Mouse (Mus musculus): ENCODE data around the gene Plcl2.
"Not testable (repeated sequence)": the region's sequence is repeated elsewhere in the genome, so short reads cannot be mapped to it uniquely, and the experiment has no call there.

Gene Plcl2

DNA sequence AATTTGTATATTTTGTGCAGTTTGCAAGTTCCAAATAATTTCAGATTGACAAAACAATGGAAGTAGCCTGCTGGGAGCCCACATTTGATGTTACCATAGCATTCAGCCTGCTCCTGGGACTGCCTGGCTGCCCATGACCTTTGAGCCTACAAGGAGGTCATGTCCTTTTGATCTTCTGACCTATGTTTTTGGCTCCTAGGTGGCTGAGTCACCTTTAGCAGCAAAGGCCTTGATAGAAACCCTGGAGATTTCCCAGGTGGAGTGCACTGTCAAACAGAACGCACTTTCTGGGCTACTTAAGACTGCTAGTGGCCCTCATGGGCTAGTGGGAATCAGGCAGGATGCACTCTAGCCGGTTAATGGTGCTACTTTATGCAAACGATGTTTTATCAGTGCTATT is 112.8 kb downstream of the Plcl2 start:
- no peak for DNase-seq (ENCODE audit: low read depth, low spot score)

DNA sequence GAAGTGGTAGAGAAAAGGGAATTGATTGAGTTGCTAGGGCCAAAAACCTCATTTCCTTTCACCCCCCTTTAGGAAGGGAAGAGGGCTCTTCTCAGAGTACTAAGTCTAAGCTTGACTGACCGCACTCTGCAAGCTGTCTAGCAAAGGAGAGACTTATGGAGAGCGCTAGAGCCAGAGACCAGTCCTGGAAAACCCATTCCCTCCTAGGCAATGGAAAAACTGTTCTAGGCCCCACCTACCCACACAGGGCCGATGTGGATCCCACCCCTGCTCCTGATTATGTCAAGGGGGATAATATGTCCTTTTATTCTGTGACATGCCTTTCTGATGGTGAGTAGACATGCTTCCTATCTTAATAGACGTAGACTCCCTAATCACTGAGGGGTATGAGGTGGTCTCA is 116.4 kb downstream of the Plcl2 start:
- DNase-seq (ENCODE audit: low read depth, low spot score) = no peak

DNA sequence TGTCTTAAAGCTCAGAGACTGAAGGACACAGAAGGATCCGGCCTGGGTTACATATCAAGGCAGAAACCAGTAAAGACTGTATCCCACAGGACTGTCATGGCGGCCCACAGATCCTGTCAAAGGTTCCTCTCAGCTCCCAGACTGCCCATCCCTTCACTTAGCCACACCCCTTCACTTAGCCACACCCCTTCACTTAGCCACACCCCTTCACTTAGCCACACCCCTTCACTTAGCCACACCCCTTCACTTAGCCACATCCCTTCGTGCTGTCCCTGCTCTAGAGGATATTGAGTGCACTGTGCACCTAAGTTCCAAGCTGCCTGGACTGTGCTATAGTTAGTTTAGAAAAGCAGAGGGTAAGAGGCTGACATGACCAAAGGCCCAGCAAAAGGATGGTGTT is 118.5 kb downstream of the Plcl2 start:
- DNase-seq (ENCODE audit: low read depth, low spot score) = no peak

DNA sequence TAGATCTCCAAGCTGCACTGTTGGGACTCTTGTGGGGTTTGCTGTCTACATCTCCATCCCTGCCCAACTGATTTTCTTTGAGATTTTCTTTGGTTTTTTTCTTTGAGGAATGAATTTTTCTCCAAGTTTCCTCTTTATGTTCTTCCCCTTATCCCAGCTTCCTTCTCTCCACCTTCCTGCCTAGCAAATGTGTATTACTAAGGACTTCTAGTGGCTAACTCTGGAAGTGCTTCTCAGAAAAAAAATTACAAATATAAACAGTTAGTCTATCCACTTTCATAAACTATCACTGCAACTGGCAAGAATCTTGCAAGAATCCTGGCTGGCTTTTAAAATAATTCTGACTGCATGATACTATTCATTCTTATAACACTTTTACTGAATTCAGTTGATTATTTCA is 119.5 kb downstream of the Plcl2 start:
- DNase-seq (ENCODE audit: low read depth, low spot score) = no peak

DNA sequence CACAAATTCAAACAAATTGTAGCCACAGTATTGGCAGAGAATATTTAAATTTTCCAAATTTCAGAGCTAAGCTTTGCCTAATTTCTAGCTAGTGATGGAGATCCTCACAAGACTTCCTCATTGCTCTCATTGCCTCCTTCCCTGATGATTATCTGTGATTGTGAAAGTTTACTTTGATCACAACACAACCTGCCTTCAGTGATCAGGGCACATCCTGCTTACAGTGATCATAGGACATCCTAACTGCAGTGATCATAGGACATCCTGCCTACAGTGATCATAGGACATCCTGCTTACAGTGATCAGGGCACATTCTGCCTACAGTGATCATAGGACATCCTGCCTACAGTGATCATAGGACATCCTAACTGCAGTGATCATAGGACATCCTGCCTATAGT is 121.8 kb downstream of the Plcl2 start:
- DNase-seq (ENCODE audit: low read depth, low spot score) = not testable (repeated sequence)

DNA sequence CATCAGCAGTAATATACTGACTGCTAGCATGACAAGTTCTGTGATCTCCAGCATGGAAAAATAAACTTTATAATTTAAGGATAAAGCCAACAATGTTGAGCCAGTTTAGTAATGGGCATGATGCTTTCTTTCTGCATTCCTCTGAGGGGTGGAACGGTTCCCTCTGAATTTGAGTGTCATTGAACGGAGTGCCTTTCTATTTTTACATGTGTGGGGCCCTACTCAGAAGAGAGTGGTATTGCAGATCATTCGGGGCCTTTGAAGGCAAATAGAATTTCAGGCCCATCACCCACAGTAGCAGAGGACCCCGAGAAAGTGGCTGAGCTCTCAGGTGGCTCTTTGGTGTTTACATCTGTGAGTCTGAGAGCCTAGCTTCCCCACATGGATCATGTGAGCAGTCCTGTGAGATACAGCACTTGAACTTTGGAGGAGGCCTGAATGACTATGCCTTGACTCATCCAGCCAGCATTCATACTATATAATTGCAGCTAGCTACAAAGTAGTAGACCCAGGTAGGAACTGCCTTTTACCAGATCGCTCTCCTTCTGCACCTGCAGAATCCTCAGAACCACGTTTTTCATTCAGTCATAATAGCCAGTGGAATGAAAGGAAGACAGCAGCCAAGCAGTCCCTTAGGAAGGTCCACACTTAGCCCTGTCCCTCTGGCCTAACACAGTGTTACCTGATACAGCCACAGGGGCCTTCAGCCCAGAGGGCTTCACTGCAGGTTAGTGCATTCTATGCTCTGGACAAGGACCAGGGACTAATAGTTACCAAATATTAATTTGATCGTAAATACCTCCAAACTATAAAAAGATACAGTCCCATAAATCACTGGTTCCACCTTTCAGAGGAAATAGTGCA is 125.0 kb downstream of the Plcl2 start:
- no peak for DNase-seq (ENCODE audit: low read depth, low spot score)

DNA sequence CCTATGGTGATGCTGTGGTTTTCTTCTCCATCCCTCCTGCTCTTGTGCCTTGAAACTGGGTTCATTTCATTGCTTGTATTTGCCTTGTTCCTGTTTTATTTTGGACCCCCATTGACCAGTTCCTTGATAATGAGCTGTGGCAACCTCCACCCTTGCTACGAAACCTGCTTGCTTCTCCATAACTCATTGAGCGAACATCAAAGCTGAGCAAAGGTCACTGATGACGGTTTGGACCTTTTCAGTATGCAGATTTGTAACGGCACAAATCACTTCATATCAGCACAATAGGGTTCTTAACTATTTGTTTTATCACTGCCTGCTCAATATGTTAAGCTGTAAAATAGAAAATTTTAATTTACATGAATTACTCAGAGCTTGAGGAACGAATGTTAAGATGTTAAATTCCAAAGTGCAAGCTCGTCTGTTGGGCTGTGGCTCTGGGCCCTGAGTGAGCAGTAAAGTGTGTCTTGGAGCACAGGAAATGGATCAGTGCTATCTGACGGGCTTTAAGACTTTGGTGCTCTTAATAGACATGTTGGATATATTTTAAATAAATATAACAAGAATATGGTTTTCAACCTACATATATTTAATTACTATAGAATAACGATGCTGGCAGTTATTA is 126.9 kb downstream of the Plcl2 start:
- no peak for DNase-seq (ENCODE audit: low read depth, low spot score)

DNA sequence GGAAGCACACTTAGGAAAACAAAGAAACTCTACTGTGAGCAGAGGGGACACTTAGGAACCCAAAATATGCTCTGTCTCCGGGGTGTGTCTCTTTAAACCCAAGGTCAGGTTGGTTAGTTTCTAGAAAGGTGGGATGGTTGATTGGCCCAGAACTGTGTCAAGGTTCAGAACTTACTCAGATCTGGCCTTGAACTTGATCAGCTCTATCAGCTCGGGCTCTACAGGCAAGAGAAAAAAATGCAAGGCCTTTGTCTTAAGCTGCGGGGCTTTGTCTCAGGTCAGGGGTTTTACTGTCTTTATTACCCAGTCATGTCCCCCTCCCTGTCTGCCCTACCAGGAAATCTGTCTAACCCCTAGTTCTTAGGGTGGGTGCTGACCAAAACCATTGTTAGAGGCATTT is 129.6 kb downstream of the Plcl2 start:
- no peak for DNase-seq (ENCODE audit: low read depth, low spot score)

DNA sequence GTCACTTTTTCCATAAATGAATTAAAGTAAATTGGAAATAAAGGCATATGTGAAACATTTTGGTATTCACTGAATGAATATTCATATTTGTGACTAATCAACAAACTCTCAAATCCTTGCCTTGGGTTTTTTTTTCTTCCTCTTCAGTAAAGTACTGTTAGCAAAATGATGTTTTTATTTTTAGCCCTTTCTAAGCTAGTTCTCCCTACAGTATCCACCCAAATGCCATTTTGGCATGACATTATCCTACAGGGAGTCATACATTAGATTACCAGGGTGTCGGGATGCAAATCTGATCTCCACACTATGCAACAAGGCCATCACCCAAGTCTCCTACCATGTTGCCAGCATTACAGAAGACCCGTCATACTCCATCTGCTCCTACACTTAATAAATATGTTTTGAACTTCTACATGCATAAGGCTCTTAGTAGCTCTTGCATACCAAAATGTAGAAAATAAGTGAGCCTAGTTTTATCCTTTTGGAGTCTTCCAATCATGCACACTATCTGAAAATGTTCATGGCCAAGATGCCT is 131.9 kb downstream of the Plcl2 start:
- DNase-seq (ENCODE audit: low read depth, low spot score) = peak; percentile 51

DNA sequence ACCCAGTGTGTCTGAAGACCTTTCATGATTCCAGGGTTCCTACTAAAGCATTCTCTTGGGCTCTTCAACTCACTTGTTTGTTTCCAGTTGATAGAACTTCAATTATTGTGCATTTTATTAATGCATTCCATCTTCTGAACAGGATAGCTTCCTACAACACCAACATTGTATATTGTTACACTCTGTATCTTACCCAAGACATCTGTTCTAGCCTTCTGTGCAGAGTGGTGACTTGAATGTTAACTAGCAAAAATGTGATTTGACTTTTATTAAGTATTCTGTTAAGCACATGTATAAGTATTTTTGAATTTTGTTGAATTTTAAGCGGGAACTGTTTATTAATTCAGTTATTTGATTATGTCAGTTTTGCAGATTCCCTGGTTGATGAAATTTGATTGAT is 132.7 kb downstream of the Plcl2 start:
- no peak for DNase-seq (ENCODE audit: low read depth, low spot score)

DNA sequence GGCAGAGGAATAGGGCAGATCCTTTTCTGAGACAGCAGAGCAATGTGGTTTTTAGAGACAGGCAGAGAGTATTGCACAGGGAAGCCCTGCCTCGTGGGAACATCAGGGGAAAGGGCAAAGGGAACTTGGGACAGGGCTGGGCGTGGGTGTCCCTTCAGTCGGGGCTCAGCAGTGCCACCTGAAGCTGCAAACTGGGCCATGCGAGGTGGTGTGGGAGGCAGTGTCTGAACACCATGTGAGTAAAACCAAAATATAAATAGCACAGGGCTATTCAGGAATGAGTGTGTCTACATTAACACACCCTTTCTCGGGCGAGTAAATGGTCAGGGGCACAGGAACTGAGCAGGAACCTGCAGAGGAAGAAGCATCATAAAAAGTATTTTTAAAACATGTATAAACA is 134.2 kb downstream of the Plcl2 start:
- no peak for DNase-seq (ENCODE audit: low read depth, low spot score)

DNA sequence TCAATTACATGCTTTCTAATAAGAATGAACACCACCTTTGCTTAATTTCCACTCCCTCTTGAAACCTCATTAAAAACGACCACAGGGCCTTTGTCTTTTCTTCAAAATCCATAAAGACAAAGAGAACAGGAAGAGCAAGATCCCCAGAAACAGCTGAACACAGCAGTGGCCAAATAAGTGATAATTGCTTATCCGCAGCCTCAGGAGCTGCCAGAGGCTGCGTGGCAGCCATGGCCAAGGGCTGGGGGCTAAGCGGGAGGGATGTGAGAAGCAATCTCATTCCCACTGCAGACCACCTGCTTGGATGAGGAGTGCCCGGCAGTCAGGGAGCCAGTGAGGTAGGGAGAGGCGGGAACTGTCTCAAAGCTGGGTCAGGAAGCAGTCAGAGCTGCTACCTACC is 134.8 kb downstream of the Plcl2 start:
- no peak for DNase-seq (ENCODE audit: low read depth, low spot score)

DNA sequence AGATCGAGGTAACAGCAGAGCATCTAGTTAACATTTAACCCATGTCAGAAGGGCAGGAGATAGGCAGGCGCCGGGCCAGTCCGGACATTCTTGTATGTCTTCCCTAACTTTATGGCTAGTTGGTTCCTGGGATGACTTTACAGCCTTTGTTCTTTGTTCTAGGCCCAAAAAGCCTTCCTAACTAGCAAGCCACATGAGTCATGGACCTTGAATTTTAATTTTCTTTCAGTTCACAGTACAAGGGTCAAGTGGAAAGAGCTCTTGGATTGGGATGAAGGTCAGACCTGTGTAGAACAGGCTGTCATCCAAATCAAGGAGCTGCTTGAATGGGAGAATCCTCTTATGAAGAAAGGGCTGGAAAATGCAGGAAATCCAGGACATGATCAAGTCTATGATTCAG is 138.9 kb downstream of the Plcl2 start:
- DNase-seq (ENCODE audit: low read depth, low spot score) = not testable (repeated sequence)

DNA sequence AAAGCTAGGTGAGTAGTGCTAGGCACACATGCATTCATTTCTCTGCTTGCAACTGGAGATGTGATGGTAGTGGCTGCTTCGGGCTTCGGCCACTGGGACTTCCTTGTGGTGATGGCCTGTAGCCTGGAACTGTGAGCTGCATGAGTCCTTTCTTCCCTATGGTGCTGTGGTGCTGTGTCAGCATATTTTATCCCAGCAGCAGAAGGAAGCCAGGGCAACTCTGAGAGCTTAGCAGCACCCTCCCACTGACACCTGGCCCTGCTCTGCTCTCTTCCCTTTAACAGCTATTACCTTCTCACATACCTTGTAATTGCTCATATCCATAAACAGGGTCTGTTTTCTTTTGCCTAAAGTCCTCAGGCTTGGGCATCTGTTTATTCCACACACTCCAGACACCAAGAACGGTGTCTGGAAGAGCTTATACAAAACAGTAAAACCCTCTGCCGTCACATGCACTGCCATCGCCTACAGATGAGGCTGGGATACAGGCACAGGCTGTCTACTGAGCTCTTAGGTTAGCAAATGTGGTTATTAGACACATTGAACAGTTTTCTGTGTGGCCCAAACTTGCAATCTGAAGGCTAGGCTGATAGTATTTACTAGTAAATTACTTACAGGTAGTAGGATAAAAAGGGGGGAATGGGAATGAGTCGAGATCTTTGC is 139.7 kb downstream of the Plcl2 start:
- DNase-seq (ENCODE audit: low read depth, low spot score) = no peak

DNA sequence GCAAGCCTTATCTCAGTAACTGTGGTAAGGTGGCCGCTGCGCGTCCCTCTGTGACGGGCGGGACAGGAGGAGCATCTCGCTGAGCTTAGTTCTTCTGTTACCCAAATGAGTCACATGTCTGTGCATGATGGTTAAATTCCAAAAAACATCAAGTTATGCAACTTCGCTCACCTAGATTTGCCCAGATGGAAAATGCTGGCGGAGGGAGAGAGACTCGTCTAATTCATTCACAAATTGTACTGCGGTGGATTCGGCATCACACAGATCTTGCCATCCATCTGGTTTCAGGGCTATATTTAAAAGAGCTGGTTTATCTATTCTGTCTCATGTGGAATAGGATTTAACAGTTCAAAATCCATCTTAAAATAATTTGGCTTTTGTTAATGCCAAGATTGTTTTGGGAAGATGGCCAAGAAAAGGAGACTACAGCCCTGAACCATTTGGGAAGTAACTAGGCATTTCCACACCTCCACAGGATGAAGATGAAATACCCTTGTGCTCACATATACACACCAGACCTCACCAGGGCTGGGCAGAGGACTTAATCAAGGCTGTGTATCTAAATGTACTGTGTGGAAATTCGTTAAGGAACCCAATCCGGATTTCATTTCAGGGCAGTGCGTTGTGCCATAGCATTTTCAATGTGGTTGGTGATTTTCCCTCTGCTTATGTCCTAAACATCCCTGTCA is 141.5 kb downstream of the Plcl2 start:
- peak; percentile 96 for DNase-seq (ENCODE audit: low read depth, low spot score)

DNA sequence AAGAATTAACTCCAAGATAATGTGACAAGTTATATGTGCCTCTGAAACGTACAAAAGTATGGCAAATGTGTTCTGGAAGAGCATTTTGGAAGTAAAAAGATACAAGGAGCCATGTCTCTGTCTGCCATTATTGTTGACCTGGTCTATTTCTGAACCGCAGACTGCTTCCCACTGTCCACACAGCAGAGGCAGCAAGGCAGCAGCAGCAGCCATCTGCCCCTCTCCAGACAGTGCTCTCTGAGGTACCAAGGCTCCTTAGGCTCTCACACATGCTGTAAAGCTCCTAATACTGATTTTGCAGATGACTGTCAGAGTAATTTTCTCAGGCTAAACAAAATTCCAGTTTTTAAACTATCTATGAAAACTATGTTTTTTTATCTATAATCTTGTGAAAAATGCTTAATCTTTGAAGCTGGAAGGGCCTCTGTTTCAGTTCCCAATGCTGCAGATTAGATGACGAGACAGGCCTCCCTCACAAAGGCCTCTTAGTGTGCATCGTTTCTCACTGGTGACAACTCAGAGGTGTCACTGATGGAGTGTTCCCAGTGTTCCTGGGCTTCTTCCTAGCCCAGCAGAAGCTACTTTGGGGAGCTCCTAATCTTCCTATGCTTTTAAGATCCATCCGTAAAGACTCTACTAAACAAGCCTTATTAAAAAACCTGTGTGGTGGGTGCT is 145.7 kb downstream of the Plcl2 start:
- no peak for DNase-seq (ENCODE audit: low read depth, low spot score)

DNA sequence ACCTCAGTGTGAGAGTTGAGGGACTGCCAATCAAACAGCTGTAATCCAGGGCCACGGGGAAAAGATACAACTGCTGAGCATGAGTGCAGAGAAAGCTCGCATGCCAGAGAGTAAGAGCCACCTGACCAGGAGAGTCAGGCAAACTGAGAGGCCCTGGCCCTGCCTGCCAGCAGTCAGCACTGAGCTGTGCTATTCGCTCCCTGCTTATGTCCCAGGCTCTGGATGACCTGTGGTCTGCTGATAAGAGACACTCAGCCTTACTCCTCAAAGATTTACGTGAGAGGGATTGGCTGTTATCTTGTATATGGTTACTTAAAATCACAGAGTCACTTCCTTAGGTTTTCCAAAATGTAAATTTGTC is 146.2 kb downstream of the Plcl2 start:
- no peak for DNase-seq (ENCODE audit: low read depth, low spot score)

DNA sequence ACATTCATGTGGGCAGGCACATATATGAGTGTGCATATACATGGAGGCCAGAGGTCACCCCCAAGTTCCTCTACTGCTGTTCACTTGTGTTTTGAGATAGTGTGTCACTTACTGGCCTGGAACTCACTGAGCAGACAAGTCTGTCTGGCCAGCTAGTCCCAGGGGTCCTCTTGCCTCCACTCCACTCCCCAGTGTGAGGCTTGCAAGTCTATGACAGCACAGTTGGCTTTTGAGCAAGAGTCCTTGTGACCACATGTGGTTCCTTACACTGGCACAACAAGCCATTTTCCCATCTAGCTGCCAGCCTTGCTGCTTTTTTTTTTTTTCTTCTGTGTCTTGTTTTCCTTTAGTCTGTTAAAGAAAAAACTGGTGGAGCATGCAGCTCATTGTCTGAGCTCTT is 148.1 kb downstream of the Plcl2 start:
- DNase-seq (ENCODE audit: low read depth, low spot score) = no peak

DNA sequence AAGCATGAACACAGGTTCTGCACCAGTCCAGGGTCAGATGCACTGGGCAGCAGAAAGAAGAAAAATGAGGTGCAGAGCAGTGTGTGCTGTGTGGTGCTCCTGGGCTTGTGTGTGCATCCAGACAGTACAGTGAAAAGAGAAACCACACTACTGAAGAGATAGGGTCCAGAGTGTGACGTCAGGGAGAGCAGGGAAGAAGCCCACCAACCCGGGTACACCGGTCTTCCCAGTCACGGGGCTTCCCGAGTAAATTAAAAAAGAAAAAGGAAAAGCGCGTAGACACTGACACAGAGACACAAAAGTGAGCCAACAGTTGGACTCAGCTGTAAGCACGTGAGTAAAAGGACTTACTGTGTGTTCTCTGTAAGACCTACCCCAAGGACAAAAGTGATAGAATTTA is 149.7 kb downstream of the Plcl2 start:
- DNase-seq (ENCODE audit: low read depth, low spot score) = no peak

DNA sequence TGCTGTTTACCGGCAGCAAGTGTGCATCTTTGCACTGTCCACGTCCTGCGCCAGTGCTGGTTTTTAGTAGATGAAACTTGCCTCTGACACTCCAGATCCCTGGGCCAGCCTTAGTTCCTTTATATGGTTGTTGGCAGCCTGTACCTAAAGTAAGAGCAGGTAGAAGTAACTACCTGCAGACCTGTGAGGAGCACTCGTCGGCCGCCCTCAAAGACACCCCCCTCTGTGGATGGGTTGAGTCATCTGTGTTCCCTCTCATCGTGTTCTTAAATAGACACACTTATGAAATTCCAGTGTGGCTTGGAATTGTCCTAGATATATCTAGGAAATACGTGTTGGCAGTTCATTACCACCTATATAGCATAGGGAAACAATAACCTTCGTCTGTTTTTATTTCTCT is 158.4 kb downstream of the Plcl2 start:
- no peak for DNase-seq (ENCODE audit: low read depth, low spot score)

DNA sequence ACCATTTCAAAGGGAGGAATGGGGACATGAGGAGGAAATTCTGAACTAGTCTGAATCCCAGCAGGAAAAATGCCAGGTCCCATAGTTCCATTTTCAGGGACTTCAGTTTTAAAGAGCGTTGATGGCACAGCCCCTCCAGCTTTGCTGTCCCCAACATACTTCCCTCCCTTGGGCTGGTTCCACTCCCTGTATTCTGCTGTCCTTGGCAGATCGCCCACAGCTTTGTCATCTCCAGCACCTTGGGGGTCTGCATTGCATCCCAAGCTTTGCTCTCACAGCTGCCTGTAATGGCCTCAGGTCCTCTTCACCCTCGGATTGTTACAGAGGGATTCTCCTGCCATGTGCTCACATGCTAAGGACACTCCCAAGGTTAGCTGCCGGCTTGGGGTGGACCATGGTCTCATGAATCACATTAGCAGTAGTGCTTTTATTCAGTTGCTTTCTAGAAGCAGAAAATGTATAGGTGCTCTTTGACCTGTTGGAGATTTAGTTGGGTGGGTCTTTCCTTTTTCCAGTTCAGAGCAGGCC is 159.5 kb downstream of the Plcl2 start:
- DNase-seq (ENCODE audit: low read depth, low spot score) = no peak
